Mouse (Mus musculus) hindbrain, postnatal 0 days (tissue): ENCODE measurements around the gene Slc30a5. TPM values are rescaled to one million over a fixed set of nuclear protein-coding genes. Genes with fewer than 3 reads are reported as not detected.

Experiments
- ATAC-seq: fragments of 200-750 bp; cut with Nextera tagmentation; 2 replicates; pipeline ENCODE4 v1.8.0; 2017; ENCODE audit warnings: mild to moderate bottlenecking, moderate TSS enrichment, moderate library complexity
- DNase-seq: peaks from one replicate; pipeline ENCODE4 v3.0.0-alpha.2; 2015; ENCODE audit warnings: low spot score
- H3K27ac ChIP-seq: fragments of 300-500 bp; sonication (generic); 2 replicates; pipeline ENCODE4 v1.5.1; 2014; ENCODE audit warnings: mild to moderate bottlenecking
- H3K27me3 ChIP-seq: fragments of 300-500 bp; sonication (generic); 2 replicates; pipeline ENCODE4 v1.6.1; 2014; ENCODE audit warnings: low read length, mixed read lengths; ENCODE audit not compliant: insufficient read depth
- H3K36me3 ChIP-seq: fragments of 300-500 bp; sonication (generic); 2 replicates; pipeline ENCODE4 v1.6.1; 2014; ENCODE audit warnings: low read length, mixed read lengths; ENCODE audit not compliant: insufficient read depth
- H3K4me1 ChIP-seq: fragments of 300-500 bp; sonication (generic); 2 replicates; pipeline ENCODE4 v1.6.1; 2014; ENCODE audit warnings: antibody characterized with exemption, low read length, mixed read lengths; ENCODE audit not compliant: insufficient read depth
- H3K4me2 ChIP-seq: fragments of 300-500 bp; sonication (generic); 2 replicates; pipeline ENCODE4 v1.6.1; 2014; ENCODE audit warnings: low read depth, mild to moderate bottlenecking, low read length, moderate library complexity, mixed read lengths
- H3K4me3 ChIP-seq: fragments of 300-500 bp; sonication (generic); 2 replicates; pipeline ENCODE4 v1.5.1; 2014; ENCODE audit warnings: low read length
- H3K9ac ChIP-seq: fragments of 300-500 bp; sonication (generic); replicated peaks from 2 replicates; pipeline ENCODE4 v1.6.1; 2014; ENCODE audit warnings: mild to moderate bottlenecking, low read length, moderate library complexity, mixed read lengths
- H3K9me3 ChIP-seq: fragments of 300-500 bp; sonication (generic); 2 replicates; pipeline ENCODE4 v1.6.1; 2016; ENCODE audit warnings: low read length, mixed read lengths
- CTCF ChIP-seq: IDR thresholded peaks from 2 replicates; pipeline ENCODE4 v1.5.1; 2016; ENCODE audit warnings: antibody characterized with exemption, control low read depth, low read depth
- WGBS: fragments of 180-500 bp; shearing (Covaris S2); extraction: QIAGEN DNeasy Blood & Tissue Kit; methylation state at CpG from one replicate; pipeline ENCODE4 v1.1.7; 2014; 5-methylcytosine and 5-hydroxymethylcytosine counted together
- polyA plus RNA-seq: library from polyadenylated mRNA; unstranded; fragments of >200 nt; fragmentation: Nextera tagmentation; extraction: Ambion mirVana; gene quantifications from 2 replicates; pipeline ENCODE4 v1.2.1, GENCODE M21; 2015
- total RNA-seq: library from RNA; depleted of rRNA; stranded (reverse); fragments of >200 nt; gene quantifications from 2 replicates; pipeline ENCODE4 v1.2.3, GENCODE M21; 2014

The Slc30a5 gene
- total and polyA plus RNA-seq, 2 experiments from 2014 or later, result 24.4 to 41.3 TPM

DNA sequence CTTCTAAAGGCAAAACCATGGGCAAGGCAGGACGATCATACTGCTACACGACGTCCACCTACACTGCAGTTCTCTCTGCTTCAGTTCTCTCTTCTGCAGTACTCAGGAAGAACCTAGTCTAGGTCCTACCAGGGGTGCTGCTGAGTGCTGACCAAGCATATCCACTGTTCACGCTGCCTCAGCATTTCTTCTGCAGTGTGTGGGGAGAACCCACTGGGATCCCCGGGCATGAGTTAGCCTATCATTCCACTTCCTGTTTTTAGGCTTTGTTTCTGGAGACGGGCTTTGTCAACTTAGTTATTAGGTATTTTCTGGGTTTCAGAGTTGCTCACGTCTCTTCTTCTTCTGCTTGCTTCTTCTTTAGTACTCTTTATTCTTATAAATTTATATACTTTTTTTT is 25.9 kb upstream of the Slc30a5 start:
- Histone ChIP-seq H3K36me3 (no peaks in the 10 kb centered on the region), H3K9ac (no peak overlapping the region), H3K27ac (no peak overlapping the region), H3K9me3 (no peaks in the 10 kb centered on the region), H3K27me3 (no peaks in the 10 kb centered on the region), H3K4me2 (no peak overlapping the region), H3K4me3 (no peak overlapping the region), H3K4me1 (no peaks in the 10 kb centered on the region)
- 86% methylated on average over 7 of the region's 7 CpGs for WGBS
- DNase-seq (no peak), ATAC-seq (no peak)
- TF ChIP-seq CTCF, result no peak

DNA sequence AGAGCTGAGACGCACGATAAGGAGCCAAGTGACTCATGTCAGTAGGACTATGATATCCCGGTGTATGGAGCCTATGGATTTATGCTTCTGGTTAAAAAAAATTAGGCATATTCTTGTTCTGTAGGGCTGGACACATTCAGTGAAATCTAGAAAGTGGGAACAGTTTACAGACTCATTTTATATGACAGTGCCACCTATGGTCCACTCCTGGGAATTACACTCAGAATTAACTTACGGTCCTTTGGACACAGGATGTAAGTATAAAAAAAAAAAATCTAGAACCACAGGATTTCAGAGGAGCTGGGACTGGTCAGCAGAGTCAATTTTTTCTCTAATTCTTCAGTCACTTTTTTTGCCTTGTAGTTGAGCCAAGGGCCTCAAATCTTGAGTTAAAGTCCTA is 20.9 kb upstream of the Slc30a5 start:
- H3K4me2 ChIP-seq, result no peak overlapping the region
- no peak overlapping the region for H3K27ac ChIP-seq
- no peak overlapping the region for H3K9ac ChIP-seq
- no peak for ATAC-seq
- 58% methylated on average over 4 of the region's 4 CpGs for WGBS
- no peaks in the 10 kb centered on the region for H3K36me3 ChIP-seq
- H3K27me3 ChIP-seq, result no peaks in the 10 kb centered on the region
- no peak overlapping the region for H3K4me3 ChIP-seq
- peak; percentile 70 for DNase-seq
- H3K9me3 ChIP-seq, result no peaks in the 10 kb centered on the region
- peak; percentile 65 for TF ChIP-seq CTCF
- H3K4me1 ChIP-seq, result no peaks in the 10 kb centered on the region

DNA sequence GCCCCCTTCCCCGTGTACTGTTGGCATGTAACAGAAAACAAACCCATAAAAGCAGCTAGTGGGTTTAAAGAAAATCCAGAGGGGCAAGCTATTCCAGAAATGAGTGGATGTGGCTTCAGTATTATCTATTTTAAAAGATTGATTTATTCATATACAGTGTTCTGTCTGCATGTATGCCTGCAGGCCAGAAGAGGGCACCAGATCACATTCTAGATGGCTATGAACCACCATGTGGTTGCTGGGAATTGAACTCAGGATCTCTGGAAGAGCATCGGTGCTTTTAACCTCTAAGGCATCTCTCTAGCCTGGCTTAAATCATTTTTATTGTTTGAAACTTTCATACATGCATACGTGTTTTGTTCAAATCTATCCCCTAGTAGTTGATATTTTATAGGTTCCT is 19.9 kb upstream of the Slc30a5 start:
- Histone ChIP-seq H3K9ac (no peak overlapping the region), H3K9me3 (no peaks in the 10 kb centered on the region), H3K27me3 (no peaks in the 10 kb centered on the region), H3K4me3 (no peak overlapping the region), H3K36me3 (no peaks in the 10 kb centered on the region), H3K27ac (no peak overlapping the region), H3K4me2 (no peak overlapping the region), H3K4me1 (no peaks in the 10 kb centered on the region)
- WGBS, result 82% methylated on average over 3 of the region's 3 CpGs
- no peak for DNase-seq
- ATAC-seq, result no peak
- peak; percentile 34; the same call in 1 of the 2 replicates for TF ChIP-seq CTCF

DNA sequence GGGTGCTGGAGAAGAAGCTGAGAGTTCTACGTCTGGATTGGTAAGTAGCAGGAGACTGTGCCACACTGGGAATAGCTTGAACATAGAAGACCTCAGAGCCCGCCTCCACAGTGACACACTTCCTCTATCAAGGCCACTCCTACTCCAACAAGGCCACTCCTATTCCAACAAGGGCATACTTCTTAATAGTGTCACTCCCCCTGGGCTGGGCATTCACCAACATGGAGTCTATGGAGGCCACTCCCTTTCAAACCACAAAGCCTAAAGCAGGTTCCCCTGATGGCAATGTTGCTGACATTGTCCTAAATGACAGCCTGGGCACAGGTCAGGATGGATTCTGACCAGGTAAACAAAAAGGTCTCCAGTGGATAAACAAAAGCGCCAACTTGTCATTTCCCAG is 15.9 kb upstream of the Slc30a5 start:
- DNase-seq, result no peak
- Histone ChIP-seq H3K27me3 (no peaks in the 10 kb centered on the region), H3K4me3 (no peak overlapping the region), H3K4me2 (no peak overlapping the region), H3K4me1 (no peaks in the 10 kb centered on the region), H3K9ac (no peak overlapping the region), H3K9me3 (no peaks in the 10 kb centered on the region), H3K36me3 (no peaks in the 10 kb centered on the region), H3K27ac (no peak overlapping the region)
- WGBS, result 94% methylated on average over 3 of the region's 3 CpGs
- TF ChIP-seq CTCF, result no peak
- no peak for ATAC-seq

DNA sequence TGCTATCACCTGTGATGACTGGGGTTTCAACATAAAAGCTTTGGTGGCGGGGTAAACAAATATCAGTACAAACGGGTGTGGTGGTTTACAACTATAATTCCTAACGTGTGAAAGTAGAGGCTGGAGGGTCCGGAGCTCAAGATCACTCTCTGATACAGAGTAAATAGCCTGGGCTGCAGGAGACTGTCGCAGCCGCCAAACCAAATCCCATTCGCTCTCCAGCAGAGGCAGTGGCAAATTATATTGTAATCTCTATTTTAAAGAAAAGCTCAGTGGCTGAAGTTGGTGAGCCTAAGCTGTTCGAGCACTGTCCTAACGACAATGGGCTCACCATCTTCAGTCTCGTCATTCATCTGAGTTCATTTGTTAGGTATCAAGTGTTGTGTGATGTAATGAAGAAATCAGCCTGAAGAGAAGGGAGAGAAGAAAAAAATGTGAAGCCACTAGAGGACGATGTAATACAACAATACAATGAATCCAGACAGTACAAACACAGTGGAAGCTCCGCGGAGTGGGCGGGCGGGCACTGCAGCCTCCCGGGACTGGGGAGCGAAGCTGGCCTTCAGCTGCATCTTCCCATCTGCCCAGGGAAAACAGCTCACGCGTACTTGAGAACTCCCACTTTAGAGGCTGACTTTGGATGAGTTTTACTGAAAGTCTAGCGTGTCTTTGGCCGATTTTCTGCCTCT is 13.8 kb upstream of the Slc30a5 start:
- Histone ChIP-seq H3K4me2 (peak overlapping the region; percentile 51), H3K4me3 (peak overlapping the region; percentile 15; the same call in 1 of the 2 replicates), H3K27me3 (no peaks in the 10 kb centered on the region), H3K9me3 (no peaks in the 10 kb centered on the region), H3K36me3 (no peaks in the 10 kb centered on the region), H3K9ac (no peak overlapping the region), H3K4me1 (no peaks in the 10 kb centered on the region), H3K27ac (no peak overlapping the region)
- DNase-seq (peak; percentile 67), ATAC-seq (peak; percentile 85)
- TF ChIP-seq CTCF, result peak; percentile 80
- WGBS, result 36% methylated on average over 21 of the region's 21 CpGs

DNA sequence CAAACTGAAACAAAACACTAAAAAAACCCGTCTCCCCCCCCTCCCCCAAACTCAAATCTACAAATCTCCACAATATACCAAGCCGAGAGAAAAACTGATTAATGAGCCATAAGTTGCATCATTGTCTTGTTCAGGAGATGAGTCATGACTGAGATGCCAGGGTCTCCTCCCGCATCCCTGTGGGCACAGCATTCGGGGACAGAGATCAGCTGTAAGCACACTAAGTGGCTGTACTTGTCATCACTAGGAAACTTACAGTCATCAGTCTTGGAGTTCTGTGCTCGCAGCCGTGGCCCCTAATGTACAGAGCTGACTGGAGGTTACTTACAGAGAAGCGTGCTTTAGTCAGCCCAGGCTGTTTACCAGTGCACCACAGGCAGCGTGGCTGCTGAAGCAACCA is 13.0 kb upstream of the Slc30a5 start:
- H3K9ac ChIP-seq, result no peak overlapping the region
- H3K27ac ChIP-seq, result no peak overlapping the region
- TF ChIP-seq CTCF, result no peak
- H3K4me3 ChIP-seq, result no peak overlapping the region
- H3K4me2 ChIP-seq, result no peak overlapping the region
- no peaks in the 10 kb centered on the region for H3K9me3 ChIP-seq
- H3K36me3 ChIP-seq, result no peaks in the 10 kb centered on the region
- no peaks in the 10 kb centered on the region for H3K27me3 ChIP-seq
- DNase-seq, result no peak
- H3K4me1 ChIP-seq, result no peaks in the 10 kb centered on the region
- 79% methylated on average over 8 of the region's 8 CpGs for WGBS
- no peak for ATAC-seq

DNA sequence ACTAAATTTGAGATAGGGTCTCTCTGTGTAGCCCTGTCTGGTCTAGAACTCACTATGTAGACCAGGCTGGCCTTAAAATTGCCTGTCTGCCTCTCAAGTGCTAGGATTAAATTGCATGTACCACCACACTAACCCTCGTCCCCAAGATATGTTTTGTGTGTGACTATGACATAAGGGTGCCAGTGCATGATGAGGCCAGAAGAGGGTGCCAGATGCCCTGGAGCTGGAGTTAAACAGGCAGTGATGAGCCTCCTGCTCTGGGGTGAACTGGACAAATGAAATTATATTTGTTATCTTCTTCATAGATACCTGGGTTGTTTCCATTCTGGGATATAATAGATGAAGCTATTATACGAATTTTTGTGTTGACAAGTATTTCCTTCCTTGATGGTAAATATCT is 10.7 kb upstream of the Slc30a5 start:
- H3K4me1 ChIP-seq, result no peaks in the 10 kb centered on the region
- H3K4me3 ChIP-seq, result no peak overlapping the region
- no peak overlapping the region for H3K9ac ChIP-seq
- no peaks in the 10 kb centered on the region for H3K27me3 ChIP-seq
- ATAC-seq (no peak), DNase-seq (peak; percentile 46)
- no peaks in the 10 kb centered on the region for H3K36me3 ChIP-seq
- H3K27ac ChIP-seq, result no peak overlapping the region
- TF ChIP-seq CTCF, result peak; percentile 61
- H3K4me2 ChIP-seq, result no peak overlapping the region
- 80% methylated on average over 2 of the region's 2 CpGs for WGBS
- no peaks in the 10 kb centered on the region for H3K9me3 ChIP-seq
